Mouse (Mus musculus) gastrocnemius, adult 18-20 months (tissue): ENCODE measurements around the gene Hip1r. TPM values are rescaled to one million over a fixed set of nuclear protein-coding genes. Genes with fewer than 3 reads are reported as not detected.

ENCODE experiments used
- DNase-seq: peaks from one replicate; pipeline ENCODE4 v3.0.0; 2021; ENCODE audit warnings: low spot score
- long read RNA-seq, 2 experiments: library from polyadenylated mRNA; stranded (forward); transcript quantifications; one replicate each; pipeline ENCODE4 v2.0.0; 2021
- total RNA-seq, 2 experiments: library from RNA; stranded (reverse); gene quantifications; 2 replicates each; pipeline ENCODE4 v1.2.3; 2021

Hip1r gene
- 10 to 100 TPM in 1 of 2 experiments, 1 to 10 TPM in 1; 9.4 to 19.6 TPM for total RNA-seq
- long read RNA-seq, experiment 1, full-length matches to known transcripts = 20 of 34 reads
- long read RNA-seq, experiment 1, partial matches to known transcripts = 10 of 34 reads
- long read RNA-seq, experiment 1, other reads (novel, unspliced or antisense) = 4 of 34 reads
- long read RNA-seq, experiment 2, full-length matches to known transcripts = 11 of 24 reads
- long read RNA-seq, experiment 2, partial matches to known transcripts = 12 of 24 reads
- long read RNA-seq, experiment 2, other reads (novel, unspliced or antisense) = 1 of 24 reads

DNA sequence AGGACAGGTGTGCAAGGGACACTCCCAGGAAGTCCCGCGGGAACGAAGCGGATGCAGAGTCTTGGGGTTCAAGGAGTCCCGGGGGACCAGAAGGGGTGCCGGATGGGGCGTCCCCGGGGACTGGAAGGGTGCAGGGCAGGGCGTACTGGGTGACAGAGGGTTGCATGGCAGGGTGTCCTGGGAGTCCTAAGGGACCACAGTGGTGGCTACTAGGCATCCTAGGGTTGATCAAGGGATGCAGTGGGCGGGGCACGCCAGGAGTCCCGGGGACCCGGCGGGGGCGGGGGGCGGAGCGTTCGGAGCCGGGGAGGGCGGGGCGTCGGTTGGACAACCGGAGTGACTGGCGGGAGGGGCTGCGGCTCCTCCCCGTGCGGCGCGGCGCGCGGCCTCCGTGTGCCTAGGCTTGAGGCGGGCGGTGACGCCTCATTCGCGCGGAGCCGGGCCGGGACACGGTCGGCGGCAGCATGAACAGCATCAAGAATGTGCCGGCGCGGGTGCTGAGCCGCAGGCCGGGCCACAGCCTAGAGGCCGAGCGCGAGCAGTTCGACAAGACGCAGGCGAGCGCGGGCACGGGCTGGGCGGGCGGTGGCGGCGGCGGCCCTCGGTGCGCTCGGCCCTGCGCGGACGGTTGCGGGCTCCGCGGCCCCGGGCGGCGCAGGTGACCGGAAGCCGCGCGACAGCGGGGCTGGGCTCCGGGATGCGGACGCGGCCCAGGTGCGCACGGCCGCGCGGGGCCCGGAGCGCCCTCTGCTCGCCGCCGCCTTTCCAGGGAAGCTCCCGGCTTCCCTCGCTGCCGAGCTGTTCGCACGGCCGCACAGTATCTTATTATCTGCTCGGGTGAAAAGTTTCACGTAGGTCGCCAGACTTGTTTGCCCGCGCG lies at the start of gene Hip1r:
Gene Hip1r, plus strand, starts transcription at position 330 of the 880 bp plus-strand sequence.
- peak; percentile 68 for DNase-seq

DNA sequence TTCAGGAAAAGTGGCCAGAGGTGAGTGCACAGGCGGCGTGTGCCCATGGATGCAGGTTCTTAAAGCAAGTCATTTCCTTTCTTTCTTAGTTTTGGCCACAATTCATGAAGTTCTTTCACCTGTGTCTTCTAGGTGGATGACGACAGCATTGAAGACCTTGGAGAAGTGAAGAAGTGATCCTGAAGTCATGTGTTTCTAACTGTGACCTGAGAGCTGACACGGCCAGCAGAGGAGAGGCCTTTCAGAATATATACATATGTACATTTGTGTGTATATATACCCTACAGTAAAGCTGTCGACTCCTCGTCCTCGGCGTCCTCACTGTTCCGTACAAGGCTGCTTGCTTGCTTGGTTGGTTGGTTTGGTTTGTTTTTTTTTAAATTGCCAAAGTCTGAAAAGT lies 46.3 kb upstream of the Hip1r start, which contains the start of gene Gm43518:
Gene Gm43518, plus strand, starts transcription at position 301 of the 400 bp plus-strand sequence.
- DNase-seq = no peak

DNA sequence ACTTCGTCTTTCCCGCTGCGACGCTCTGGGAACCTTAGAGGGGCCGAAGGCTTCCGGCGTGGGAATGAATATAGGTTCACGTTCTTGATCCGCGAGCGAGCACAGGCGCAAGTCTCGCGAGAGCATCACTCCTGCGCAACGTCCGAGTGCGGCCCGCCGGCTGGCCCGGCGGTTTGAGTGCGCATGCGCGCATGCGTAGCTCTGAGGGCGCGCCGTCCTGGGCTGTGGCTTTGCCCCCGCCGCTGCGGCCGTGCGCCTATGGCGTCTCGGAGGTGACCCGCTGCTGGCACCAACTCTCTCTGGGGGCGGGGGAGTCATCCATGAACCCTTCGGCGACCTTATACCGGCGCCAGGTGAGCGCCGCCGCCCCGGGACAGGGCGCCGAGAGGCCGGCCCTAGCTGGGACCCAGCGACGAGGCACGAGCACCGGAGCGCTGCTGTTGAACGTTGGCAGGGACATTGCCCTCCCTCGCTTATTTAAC lies 42.9 kb upstream of the Hip1r start, which contains the start of gene Ccdc62:
Gene Ccdc62, plus strand, starts transcription at position 172 of the 482 bp plus-strand sequence.
- peak; percentile 93 for DNase-seq

DNA sequence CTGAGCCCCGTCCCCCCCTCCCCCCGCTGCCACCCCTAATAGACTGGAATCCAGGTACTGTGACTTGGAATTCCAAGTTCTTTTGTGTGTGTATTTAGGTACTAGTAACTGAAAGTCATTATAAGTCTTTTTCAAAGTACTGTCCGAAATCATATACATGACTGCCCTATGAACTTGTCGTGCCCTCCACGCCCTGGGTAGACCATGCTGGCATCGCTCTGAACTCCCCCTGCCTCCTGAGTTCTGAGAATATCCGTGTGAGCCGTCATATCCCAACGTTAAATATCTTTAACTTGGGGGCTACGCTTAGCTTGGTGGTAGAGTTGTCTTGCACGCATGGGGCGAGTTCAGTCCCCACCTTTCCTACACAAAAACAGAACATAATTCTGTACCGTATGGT lies 42.3 kb upstream of the Hip1r start:
- no peak for DNase-seq

DNA sequence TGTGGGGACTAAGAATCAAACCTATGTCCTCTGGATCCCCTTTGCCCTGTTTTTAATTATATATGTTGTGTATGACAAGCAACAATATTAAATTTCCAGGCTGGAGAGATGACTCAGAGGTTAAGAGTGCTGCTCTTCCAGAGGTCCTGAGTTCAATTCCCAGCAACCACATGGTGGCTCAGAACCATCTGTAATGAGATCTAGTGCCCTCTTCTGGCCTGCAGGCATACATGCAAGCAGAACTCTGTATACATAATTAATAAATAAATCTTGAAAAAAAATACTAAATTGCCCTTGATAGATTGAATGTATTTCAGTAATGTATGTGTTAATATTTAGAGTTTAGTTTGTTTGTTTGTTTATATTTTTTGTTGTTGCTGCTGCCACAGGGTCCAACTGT lies 40.5 kb upstream of the Hip1r start:
- DNase-seq = no peak

DNA sequence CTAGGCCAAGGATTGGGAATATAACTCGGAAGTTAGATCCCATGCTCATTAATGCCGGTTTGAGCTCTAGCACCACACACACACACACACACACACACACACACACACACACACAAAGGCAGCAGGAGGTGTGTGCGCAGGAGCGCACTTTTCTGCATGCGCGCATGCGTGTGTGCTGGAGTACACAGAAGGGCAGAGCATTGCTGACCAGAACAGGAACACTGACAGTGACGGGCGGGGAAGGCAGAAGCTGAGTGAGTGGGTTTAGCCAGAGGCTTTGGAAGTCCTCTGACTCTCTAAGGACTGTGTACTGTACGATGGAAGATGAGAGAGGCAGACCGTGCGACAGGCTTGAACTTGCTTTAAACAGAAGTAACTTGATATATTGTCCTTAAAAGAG lies 39.9 kb upstream of the Hip1r start:
- DNase-seq = no peak

DNA sequence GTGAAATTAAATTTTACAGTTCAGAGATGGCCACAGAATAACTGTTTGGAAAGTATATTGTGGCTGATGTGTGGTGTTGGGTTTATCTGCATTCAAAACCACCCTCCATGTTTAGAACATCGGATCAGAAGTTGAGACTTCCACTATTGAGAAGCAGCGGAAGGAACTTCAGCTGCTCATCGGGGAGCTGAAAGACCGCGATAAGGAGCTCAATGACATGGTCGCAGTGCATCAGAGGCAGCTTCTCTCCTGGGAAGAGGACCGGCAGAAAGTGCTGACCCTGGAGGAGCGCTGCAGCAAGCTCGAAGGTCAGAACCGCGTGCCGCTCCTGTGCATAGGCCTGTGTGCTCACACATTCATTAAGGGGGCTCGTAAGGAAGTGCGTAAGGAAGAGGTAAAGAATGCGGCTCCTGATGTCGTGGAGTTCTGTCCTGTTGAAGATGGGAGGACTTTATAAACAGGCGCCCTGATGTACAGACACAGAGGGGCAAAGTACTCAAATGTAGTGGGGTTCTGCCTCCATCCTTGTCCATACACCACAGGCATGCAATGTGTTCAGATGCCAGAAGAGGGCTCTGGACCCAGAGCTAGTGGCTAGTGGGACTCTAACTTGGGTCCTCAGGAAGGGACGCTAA lies 39.4 kb upstream of the Hip1r start:
- DNase-seq = no peak

DNA sequence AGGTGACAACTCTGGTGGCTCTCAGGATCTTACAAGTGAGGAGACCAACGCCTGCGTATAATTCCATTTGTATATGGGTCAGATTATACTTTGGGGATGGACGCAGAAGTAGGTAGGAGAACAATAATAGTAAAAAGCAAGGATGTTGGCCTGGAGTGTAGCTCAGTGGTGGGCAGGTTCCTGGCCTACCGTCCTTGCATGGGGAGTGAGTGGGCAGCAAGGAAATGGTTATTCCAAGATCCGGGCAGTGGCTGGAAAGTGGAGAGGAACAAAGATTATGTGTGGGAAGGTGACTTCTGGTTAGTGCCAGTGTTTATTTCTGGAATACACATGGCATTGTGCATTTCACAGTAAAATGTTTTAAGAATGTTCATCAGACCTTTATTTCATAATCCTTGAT lies 37.5 kb upstream of the Hip1r start:
- DNase-seq = no peak

DNA sequence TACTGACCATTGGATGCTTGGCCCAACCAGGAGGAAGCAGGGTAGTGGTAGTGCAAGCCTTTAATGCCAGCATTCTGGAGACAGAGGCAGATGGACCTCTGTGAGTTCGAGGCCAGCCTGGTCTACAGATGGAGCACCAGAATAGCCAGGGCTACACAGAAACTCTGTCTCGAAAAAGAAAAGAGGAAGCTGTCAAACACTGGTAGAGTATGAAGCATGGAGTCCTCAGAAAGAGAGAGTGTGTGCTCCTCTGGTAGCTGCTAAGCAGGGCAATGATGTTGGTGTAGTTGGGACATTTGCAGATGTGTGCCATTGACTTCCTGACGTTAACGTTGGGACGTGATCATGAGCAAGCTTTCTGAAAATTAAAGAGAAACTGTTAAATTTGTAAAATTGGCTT lies 34.9 kb upstream of the Hip1r start:
- DNase-seq = no peak

DNA sequence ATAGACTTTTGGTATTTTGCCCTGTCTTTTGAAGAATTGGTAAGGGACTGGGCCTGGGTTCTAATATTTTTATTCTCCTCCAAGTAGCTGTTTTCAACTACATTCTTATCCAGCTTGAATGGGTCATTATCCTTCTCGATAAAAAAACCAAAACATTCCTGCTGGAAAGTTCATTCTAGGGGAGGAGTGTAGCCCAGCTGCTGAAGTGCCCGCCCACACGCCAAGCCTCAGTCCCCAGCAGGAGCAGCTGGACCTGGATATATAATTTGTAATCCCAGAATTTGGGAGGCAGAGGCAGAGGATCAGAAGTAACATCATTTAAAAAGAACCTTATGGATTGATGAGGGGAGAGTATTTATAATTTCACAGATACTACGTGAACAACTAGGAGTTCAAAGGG lies 26.9 kb upstream of the Hip1r start:
- DNase-seq = no peak

DNA sequence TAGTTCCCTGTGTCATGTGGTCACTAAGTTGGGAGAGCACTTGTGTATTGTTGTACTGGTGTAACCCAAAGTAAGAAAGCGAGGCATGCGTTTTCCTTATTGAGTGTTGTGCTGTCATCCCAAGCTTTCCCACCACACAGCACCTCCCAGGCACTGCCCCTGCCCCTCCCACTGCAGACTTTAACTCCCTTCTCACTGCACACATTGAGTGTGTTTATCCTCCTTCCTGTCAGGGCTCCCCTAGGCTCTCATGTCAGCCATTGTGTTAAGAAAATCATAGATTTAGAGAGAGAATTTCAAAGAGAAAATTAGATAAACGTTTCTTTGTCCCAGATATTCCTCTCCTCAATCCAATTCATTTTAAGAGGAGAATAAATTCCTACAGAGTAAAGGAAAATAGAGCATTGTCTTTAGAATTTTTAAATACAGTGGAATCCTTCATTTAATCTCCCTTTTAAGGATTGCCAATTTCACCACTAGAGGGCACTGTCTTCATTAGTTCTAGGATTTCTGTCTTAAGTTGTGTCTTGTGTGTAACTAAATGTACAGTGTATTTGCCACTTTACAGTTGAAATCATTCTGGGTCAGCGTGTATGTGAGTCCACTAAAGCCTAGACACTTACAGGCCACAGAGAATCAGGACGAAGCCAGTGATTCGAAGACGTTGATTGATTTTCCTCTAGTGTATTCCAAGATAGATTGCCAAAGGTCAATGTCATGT lies 26.2 kb upstream of the Hip1r start:
- DNase-seq = peak; percentile 59

DNA sequence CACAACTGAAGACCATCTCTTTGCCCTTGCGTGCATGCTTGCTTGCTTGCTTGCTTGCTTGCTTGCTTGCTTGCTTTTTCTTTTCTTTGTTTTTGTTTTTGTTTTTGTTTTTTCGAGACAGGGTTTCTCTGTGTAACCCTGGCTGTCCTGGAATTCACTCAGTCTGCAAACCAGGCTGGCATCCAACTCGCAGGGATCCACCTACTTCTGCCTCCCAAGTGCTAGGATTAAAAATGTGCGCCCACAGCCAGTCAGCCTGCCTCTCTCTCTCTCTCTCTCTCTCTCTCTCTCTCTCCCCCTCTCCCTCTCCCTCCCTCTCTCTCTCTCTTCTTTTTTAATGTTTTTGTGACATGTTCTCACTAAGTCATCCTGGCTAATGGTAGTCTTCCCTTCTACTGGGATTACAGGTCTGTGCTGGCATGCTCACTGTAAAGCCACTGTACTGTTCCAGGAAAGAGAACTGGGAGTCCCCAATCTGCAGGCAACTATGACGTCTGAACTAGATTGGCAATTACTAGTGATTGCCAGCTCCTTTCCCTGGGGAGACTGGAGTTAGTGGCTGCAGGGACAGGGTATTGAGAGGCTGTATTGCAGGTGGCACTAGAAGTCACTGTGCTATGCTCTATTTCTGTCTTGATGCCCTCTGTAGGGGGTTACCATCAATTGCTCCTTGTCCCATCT lies 20.9 kb upstream of the Hip1r start:
- DNase-seq = peak; percentile 26

DNA sequence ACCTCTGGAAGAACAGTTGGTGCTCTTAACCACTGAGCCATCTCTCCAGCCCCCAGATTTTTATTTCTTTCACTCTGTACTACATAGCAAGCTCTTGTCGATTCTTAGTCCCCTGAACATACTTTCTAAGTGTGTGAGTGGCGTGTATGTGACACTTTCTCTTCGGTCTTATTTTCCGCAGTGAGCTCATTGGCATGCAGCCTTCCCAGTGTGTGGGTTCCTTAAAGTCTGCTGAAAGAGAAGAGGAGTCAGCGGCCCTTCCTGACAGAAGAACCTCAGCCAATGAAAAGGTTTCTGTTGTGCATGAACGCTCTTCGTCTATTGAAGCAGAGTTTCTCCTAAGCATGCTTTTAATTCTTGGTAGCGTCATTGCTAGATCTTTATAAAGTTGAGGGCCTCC lies 16.2 kb upstream of the Hip1r start:
- DNase-seq = no peak

DNA sequence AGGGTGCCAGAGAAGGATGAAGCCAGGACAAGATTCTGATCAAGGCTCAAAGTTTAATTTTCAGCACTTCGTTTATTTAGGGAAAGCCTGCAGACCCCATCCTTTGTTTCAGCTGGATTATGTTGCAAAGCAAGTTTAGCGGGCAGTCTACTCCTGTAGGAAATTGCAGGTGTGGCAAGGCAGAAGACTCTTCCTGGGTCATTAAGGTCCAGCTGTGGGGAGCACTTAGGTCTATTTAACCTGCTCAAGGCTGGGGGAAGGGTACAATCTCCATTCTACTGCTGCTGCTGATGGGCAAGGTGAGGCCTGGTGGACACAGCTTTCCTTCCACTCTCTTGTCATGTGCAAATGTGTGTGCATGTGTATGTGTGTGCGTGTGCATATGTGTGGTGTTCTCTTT lies 14.4 kb upstream of the Hip1r start:
- no peak for DNase-seq

DNA sequence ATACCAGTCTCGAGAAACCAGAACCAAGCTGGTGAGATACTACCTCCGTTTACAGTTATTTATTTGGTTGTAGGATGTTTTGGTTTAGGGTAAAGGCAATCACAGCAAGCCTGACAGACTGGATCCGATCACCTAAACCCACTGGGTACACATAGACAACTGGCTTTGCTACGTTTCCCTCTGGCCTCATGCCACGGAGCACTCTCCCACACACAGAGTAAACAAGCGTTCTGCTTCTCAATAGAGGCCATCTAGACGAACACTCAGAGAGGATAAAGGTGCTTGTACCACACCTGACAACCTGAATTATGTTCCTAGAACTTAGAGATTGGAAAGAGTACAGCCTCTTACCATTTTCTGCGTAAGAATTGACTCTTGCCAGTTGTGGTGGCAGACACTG lies 13.3 kb upstream of the Hip1r start:
- DNase-seq = no peak

DNA sequence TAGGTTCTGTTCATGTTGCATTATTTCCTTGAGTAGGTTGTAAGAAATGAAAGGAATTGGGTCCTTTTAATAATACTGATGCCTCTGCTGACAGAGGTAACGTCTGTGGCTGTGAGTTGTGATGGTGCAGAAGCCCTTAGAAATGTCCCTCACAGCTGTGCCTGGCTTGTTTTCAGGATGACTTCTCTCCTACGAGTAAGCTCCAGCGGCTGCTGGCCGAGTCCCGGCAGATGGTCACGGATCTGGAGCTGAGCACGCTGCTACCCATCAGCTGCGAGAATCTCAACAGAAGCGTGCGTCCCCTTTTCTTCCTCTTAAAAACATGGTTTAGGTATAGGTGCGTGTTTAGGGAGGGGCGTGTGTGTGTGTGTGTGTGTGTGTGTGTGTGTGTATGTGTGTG lies 12.4 kb upstream of the Hip1r start:
- DNase-seq = no peak

DNA sequence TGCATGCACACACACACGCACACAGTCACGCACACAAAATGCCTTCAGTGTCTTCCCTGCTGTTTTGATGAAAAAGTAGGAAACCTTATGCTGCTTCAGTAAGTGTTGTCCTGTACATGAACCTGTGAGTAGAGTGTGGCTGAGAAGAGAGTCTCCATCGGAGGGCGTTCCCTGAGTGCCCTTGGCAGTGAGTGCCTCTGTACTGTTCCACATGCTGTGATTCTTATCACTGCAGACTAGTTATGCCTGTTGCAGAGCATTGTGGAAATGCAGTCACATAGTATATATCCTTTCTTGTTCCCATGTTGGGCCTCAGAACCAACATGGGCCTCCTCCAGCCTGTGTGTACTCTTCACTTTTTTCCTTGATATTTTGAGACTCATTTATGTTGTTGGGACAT lies 9.2 kb upstream of the Hip1r start:
- DNase-seq = no peak

DNA sequence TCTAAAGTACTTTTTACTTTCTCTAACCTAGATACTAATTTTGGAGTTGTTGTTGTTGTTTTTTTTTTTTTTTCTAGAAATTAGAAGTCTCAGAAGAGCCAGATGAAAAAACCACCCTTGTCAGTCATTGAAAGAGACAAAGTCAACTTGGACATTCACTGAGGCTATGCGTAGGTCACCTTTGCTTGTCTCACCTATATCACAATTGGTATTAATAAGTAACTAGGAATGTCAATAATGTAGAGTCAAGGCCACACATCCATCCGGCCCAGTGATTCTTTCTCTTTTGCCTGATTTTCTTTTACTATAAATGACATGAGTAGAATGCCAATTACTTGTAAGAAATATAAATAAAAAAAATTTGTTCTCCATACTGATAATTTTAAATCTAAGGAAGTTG lies 6.7 kb upstream of the Hip1r start:
- no peak for DNase-seq

DNA sequence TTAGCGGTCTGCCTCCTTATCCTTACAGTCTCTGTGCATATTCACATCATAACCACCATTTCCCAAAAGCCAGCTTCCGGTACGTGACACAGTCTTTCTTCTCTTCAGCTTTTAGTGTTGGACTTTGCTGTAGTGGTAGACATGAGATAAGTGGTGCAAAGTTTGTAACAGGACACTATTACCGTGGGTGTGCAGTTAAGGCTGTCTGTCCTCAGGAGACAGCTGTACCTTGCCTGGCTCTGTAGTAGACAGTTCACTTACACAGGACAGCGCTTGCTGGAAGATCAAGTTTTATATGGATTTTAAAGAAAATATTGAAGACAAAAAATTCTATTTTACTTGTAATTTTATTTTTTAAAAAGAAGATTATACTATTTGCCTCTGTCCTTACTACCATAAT lies 5.0 kb upstream of the Hip1r start:
- no peak for DNase-seq

DNA sequence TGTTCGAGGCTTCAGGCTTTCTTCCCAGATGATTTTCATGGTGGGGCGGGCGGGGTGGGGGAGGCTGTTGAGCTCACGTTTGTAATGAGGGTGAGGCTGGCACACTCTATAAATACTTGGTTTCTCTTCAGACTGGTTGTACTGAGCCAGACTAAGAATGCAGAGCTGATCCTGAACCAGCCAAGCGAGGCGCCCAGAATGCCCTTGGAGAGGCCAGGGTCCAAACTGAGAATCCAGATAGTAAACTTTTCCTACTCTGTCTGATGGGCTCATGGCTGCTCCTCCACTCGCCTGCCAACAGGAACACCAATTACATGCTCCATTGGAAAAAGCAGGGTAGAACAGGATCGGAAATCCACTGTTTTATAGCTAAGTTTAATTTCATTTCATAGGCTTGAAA lies 4.2 kb upstream of the Hip1r start:
- no peak for DNase-seq

DNA sequence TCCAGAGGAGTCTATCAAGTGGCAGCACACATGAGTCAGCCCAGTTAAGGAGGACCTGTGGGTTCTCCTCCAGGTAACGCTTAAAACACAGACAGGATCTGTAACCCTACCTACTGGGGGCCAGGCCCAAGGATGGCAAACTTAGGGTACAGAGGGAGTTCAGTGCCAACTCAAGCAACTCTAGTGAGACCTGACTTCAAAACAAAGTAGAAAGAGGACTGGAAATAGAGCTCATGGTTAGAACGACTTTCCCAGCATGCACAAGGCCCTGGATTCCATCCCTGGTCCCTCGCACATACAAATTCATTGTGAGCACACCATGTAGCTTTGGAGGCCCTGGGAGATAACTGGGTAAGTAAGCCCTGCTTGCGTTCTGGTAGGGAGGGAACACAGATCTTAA lies 2.9 kb upstream of the Hip1r start:
- DNase-seq = no peak
